Mouse (Mus musculus) embryonic facial prominence, embryonic 13.5 days (tissue): Measurements from ENCODE around the gene Calhm3. TPM values are rescaled to one million over a fixed set of nuclear protein-coding genes. Genes with fewer than 3 reads are reported as not detected.
A peak's percentile ranks its signal among the peaks of the same experiment; 100 is the strongest.

Experiments used
- ATAC-seq: fragments of 200-750 bp; cut with Nextera tagmentation; 2 replicates; pipeline ENCODE4 v1.8.0; 2017; ENCODE audit warnings: low read depth; ENCODE audit not compliant: insufficient number of reproducible peaks, insufficient read depth, low FRiP score, low TSS enrichment
- H3K27ac ChIP-seq: fragments of 300-500 bp; sonication (generic); 2 replicates; pipeline ENCODE4 v1.5.1; 2015; ENCODE audit warnings: moderate library complexity, mild to moderate bottlenecking, inconsistent platforms
- H3K27me3 ChIP-seq: fragments of 300-500 bp; sonication (generic); 2 replicates; pipeline ENCODE4 v1.6.1; 2015; ENCODE audit warnings: mild to moderate bottlenecking, inconsistent platforms
- H3K36me3 ChIP-seq: fragments of 300-500 bp; sonication (generic); 2 replicates; pipeline ENCODE4 v1.6.1; 2015; ENCODE audit warnings: mild to moderate bottlenecking, inconsistent platforms
- H3K4me1 ChIP-seq: fragments of 300-500 bp; sonication (generic); 2 replicates; pipeline ENCODE4 v1.6.1; 2015; ENCODE audit warnings: inconsistent platforms
- H3K4me2 ChIP-seq: fragments of 300-500 bp; sonication (generic); 2 replicates; pipeline ENCODE4 v1.6.1; 2015; ENCODE audit warnings: moderate library complexity, mild to moderate bottlenecking, inconsistent platforms
- H3K4me3 ChIP-seq: fragments of 300-500 bp; sonication (generic); 2 replicates; pipeline ENCODE4 v1.5.1; 2015; ENCODE audit warnings: mild to moderate bottlenecking, inconsistent platforms
- H3K9ac ChIP-seq: fragments of 300-500 bp; sonication (generic); 2 replicates; pipeline ENCODE4 v1.6.1; 2015; ENCODE audit warnings: mild to moderate bottlenecking, inconsistent platforms
- H3K9me3 ChIP-seq: fragments of 300-500 bp; sonication (generic); 2 replicates; pipeline ENCODE4 v1.6.1; 2016; ENCODE audit warnings: inconsistent platforms
- WGBS: fragments of 180-500 bp; shearing (Covaris S2); methylation state at CpG from one replicate; pipeline ENCODE4 v1.1.7; 2015; ENCODE audit warnings: mixed read lengths; 5-methylcytosine and 5-hydroxymethylcytosine counted together
- polyA plus RNA-seq: library from polyadenylated mRNA; unstranded; fragments of >200 nt; fragmentation: Nextera tagmentation; extraction: Ambion mirVana; gene quantifications from 2 replicates; pipeline ENCODE4 v1.2.1, GENCODE M21; 2015

Gene Calhm3
- not detected in 2 replicates for polyA plus RNA-seq

- WGBS = 84% methylated on average over 11 of the region's 11 CpGs
- Histone ChIP-seq H3K4me1 (no peaks in the 10 kb centered on the region), H3K36me3 (no peaks in the 10 kb centered on the region), H3K27ac (no peak within 1 kb of the TSS), H3K9ac (no peak within 1 kb of the TSS), H3K27me3 (no peaks in the 10 kb centered on the region), H3K4me2 (no peak within 1 kb of the TSS), H3K4me3 (no peak within 1 kb of the TSS), H3K9me3 (no peaks in the 10 kb centered on the region)
- no peak for ATAC-seq
Measured at GRCm38 (mm10) chr19:47157664-47158063, at the start of gene Calhm3. Calhm3 (minus strand) TSS chr19:47157764.

GRCm38 (mm10) chr19:47206126-47206525, 48.6 kb upstream of the Calhm3 start:
- Histone ChIP-seq H3K4me3 (no peak overlapping the region), H3K9me3 (no peaks in the 10 kb centered on the region), H3K36me3 (no peaks in the 10 kb centered on the region), H3K27ac (no peak overlapping the region), H3K4me2 (no peak overlapping the region), H3K4me1 (peaks cover 16% of the 10 kb centered on the region), H3K9ac (no peak overlapping the region), H3K27me3 (no peaks in the 10 kb centered on the region)
- ATAC-seq = no peak
- 86% methylated on average over 1 of the region's 1 CpGs for WGBS

GRCm38 (mm10) chr19:47204653-47205052, 47.1 kb upstream of the Calhm3 start:
- 85% methylated on average over 6 of the region's 6 CpGs for WGBS
- Histone ChIP-seq H3K9ac (no peak overlapping the region), H3K9me3 (no peaks in the 10 kb centered on the region), H3K4me3 (no peak overlapping the region), H3K4me2 (no peak overlapping the region), H3K27ac (no peak overlapping the region), H3K4me1 (peaks cover 25% of the 10 kb centered on the region), H3K27me3 (no peaks in the 10 kb centered on the region), H3K36me3 (no peaks in the 10 kb centered on the region)
- ATAC-seq = no peak

- ATAC-seq = no peak
- Histone ChIP-seq H3K27me3 (no peaks in the 10 kb centered on the region), H3K4me1 (peaks cover 33% of the 10 kb centered on the region), H3K4me3 (no peak overlapping the region), H3K9me3 (no peaks in the 10 kb centered on the region), H3K27ac (no peak overlapping the region), H3K36me3 (no peaks in the 10 kb centered on the region), H3K4me2 (no peak overlapping the region), H3K9ac (no peak overlapping the region)
- 75% methylated on average over 6 of the region's 6 CpGs for WGBS
Measured at GRCm38 (mm10) chr19:47203042-47203441, 45.5 kb upstream of the Calhm3 start.

GRCm38 (mm10) chr19:47202429-47202828, 44.9 kb upstream of the Calhm3 start:
- ATAC-seq = no peak
- WGBS = 55% methylated on average over 6 of the region's 6 CpGs

GRCm38 (mm10) chr19:47201972-47202371, 44.4 kb upstream of the Calhm3 start:
- no peak overlapping the region for H3K4me3 ChIP-seq
- H3K9me3 ChIP-seq = no peaks in the 10 kb centered on the region
- ATAC-seq = no peak
- no peaks in the 10 kb centered on the region for H3K27me3 ChIP-seq
- peak overlapping the region; percentile 78 for H3K27ac ChIP-seq
- peak overlapping the region; percentile 22; the same call in 1 of the 2 replicates for H3K4me2 ChIP-seq
- no peaks in the 10 kb centered on the region for H3K36me3 ChIP-seq
- peaks cover 33% of the 10 kb centered on the region for H3K4me1 ChIP-seq
- 29% methylated on average over 12 of the region's 12 CpGs for WGBS
- H3K9ac ChIP-seq = 0 out of 2 replicates have a peak overlapping the region, but pooled peaks have one; percentile 52

More at GRCm38 (mm10) chr19:47202429-47202828, 44.9 kb upstream of the Calhm3 start:
- H3K27me3 ChIP-seq = no peaks in the 10 kb centered on the region
- no peaks in the 10 kb centered on the region for H3K36me3 ChIP-seq
- H3K9me3 ChIP-seq = no peaks in the 10 kb centered on the region
- no peak overlapping the region for H3K4me3 ChIP-seq
- 0 out of 2 replicates have a peak overlapping the region, but pooled peaks have one; percentile 78 for H3K27ac ChIP-seq
- H3K4me1 ChIP-seq = peaks cover 33% of the 10 kb centered on the region
- H3K9ac ChIP-seq = no peak overlapping the region
- H3K4me2 ChIP-seq = no peak overlapping the region

GRCm38 (mm10) chr19:47198671-47199350, 41.2 kb upstream of the Calhm3 start:
- Histone ChIP-seq H3K9ac (no peak overlapping the region), H3K27me3 (no peaks in the 10 kb centered on the region), H3K4me2 (no peak overlapping the region), H3K4me1 (peaks cover 33% of the 10 kb centered on the region), H3K36me3 (no peaks in the 10 kb centered on the region), H3K4me3 (no peak overlapping the region), H3K9me3 (no peaks in the 10 kb centered on the region), H3K27ac (no peak overlapping the region)
- ATAC-seq = no peak
- WGBS = 68% methylated on average over 13 of the region's 13 CpGs

GRCm38 (mm10) chr19:47192158-47192557, 34.6 kb upstream of the Calhm3 start:
- Histone ChIP-seq H3K4me2 (no peak overlapping the region), H3K9me3 (no peaks in the 10 kb centered on the region), H3K4me3 (no peak overlapping the region), H3K27ac (no peak overlapping the region), H3K36me3 (no peaks in the 10 kb centered on the region), H3K27me3 (no peaks in the 10 kb centered on the region), H3K9ac (no peak overlapping the region), H3K4me1 (peaks cover 12% of the 10 kb centered on the region)
- no peak for ATAC-seq
- WGBS = 92% methylated on average over 5 of the region's 5 CpGs

- Histone ChIP-seq H3K9ac (no peak overlapping the region), H3K27ac (no peak overlapping the region)
Measured at GRCm38 (mm10) chr19:47188515-47189128, 31.1 kb upstream of the Calhm3 start.

GRCm38 (mm10) chr19:47186514-47187275, 29.1 kb upstream of the Calhm3 start:
- 43% methylated on average over 15 of the region's 15 CpGs for WGBS
- Histone ChIP-seq H3K4me1 (peaks cover 17% of the 10 kb centered on the region), H3K27ac (no peak overlapping the region), H3K27me3 (peaks cover under 1% of the 10 kb centered on the region; the same call in 1 of the 2 replicates), H3K36me3 (no peaks in the 10 kb centered on the region), H3K9ac (no peak overlapping the region), H3K9me3 (peaks cover 6% of the 10 kb centered on the region; the same call in 1 of the 2 replicates), H3K4me2 (no peak overlapping the region), H3K4me3 (no peak overlapping the region)
- ATAC-seq = no peak

More at GRCm38 (mm10) chr19:47188515-47189128, 31.1 kb upstream of the Calhm3 start:
- H3K36me3 ChIP-seq = no peaks in the 10 kb centered on the region
- ATAC-seq = no peak
- 61% methylated on average over 11 of the region's 11 CpGs for WGBS
- no peaks in the 10 kb centered on the region for H3K9me3 ChIP-seq
- no peak overlapping the region for H3K4me2 ChIP-seq
- peaks cover 17% of the 10 kb centered on the region for H3K4me1 ChIP-seq
- H3K4me3 ChIP-seq = no peak overlapping the region
- H3K27me3 ChIP-seq = no peaks in the 10 kb centered on the region

GRCm38 (mm10) chr19:47184736-47185135, 27.2 kb upstream of the Calhm3 start:
- peaks cover 18% of the 10 kb centered on the region for H3K27me3 ChIP-seq
- H3K4me3 ChIP-seq = no peak overlapping the region
- H3K4me1 ChIP-seq = peaks cover 16% of the 10 kb centered on the region
- ATAC-seq = no peak
- WGBS = 56% methylated on average over 4 of the region's 4 CpGs
- H3K9ac ChIP-seq = no peak overlapping the region
- no peak overlapping the region for H3K27ac ChIP-seq
- peaks cover 6% of the 10 kb centered on the region; the same call in 1 of the 2 replicates for H3K9me3 ChIP-seq
- H3K4me2 ChIP-seq = no peak overlapping the region
- H3K36me3 ChIP-seq = no peaks in the 10 kb centered on the region
